Mouse (Mus musculus) limb, embryonic 11.5 days (tissue): Measurements from ENCODE around the gene Tmem182. TPM values are rescaled to one million over a fixed set of nuclear protein-coding genes. Genes with fewer than 3 reads are reported as not detected.

Experiments
- ATAC-seq: fragments of 200-750 bp; cut with Nextera tagmentation; 2 replicates; pipeline ENCODE4 v1.8.0; 2017; ENCODE audit warnings: low read depth; ENCODE audit not compliant: insufficient number of reproducible peaks, low FRiP score, low TSS enrichment
- DNase-seq: peaks from one replicate; pipeline ENCODE4 v3.0.0-alpha.2; 2015; ENCODE audit warnings: low spot score
- H3K27ac ChIP-seq: fragments of 300-500 bp; sonication (generic); replicated peaks from 2 replicates; pipeline ENCODE4 v1.5.1; 2014; ENCODE audit warnings: low read depth, mild to moderate bottlenecking, low read length
- H3K27me3 ChIP-seq: fragments of 300-500 bp; sonication (generic); 2 replicates; pipeline ENCODE4 v1.6.1; 2014; ENCODE audit warnings: mild to moderate bottlenecking, low read length, mixed read lengths; ENCODE audit not compliant: control insufficient read depth, insufficient read depth
- H3K36me3 ChIP-seq: fragments of 300-500 bp; sonication (generic); 2 replicates; pipeline ENCODE4 v1.6.1; 2014; ENCODE audit warnings: mild to moderate bottlenecking, low read length, moderate library complexity, mixed read lengths; ENCODE audit not compliant: control insufficient read depth, insufficient read depth
- H3K4me1 ChIP-seq: fragments of 300-500 bp; sonication (generic); 2 replicates; pipeline ENCODE4 v1.6.1; 2014; ENCODE audit warnings: low read length, mixed read lengths; ENCODE audit not compliant: control insufficient read depth, insufficient read depth
- H3K4me2 ChIP-seq: fragments of 300-500 bp; sonication (generic); 2 replicates; pipeline ENCODE4 v1.6.1; 2014; ENCODE audit warnings: low read depth, mild to moderate bottlenecking, moderate library complexity; ENCODE audit not compliant: severe bottlenecking
- H3K4me3 ChIP-seq: fragments of 300-500 bp; sonication (generic); 2 replicates; pipeline ENCODE4 v1.5.1; 2014; ENCODE audit warnings: low read depth, low read length
- H3K9ac ChIP-seq: fragments of 300-500 bp; sonication (generic); 2 replicates; pipeline ENCODE4 v1.6.1; 2014; ENCODE audit warnings: mild to moderate bottlenecking, low read length
- H3K9me3 ChIP-seq: fragments of 300-500 bp; sonication (generic); 2 replicates; pipeline ENCODE4 v1.6.1; 2016; ENCODE audit warnings: low read length; ENCODE audit not compliant: control insufficient read depth
- WGBS: fragments of 180-500 bp; shearing (Covaris S2); extraction: QIAGEN DNeasy Blood & Tissue Kit; methylation state at CpG from one replicate; pipeline ENCODE4 v1.1.7; 2014; 5-methylcytosine and 5-hydroxymethylcytosine counted together
- polyA plus RNA-seq: library from polyadenylated mRNA; unstranded; fragments of >200 nt; fragmentation: Nextera tagmentation; extraction: Ambion mirVana; gene quantifications from 2 replicates; pipeline ENCODE4 v1.2.1, GENCODE M21; 2014

The Tmem182 gene
- polyA plus RNA-seq: 0.11 and 0.20 TPM in 2 replicates

DNA sequence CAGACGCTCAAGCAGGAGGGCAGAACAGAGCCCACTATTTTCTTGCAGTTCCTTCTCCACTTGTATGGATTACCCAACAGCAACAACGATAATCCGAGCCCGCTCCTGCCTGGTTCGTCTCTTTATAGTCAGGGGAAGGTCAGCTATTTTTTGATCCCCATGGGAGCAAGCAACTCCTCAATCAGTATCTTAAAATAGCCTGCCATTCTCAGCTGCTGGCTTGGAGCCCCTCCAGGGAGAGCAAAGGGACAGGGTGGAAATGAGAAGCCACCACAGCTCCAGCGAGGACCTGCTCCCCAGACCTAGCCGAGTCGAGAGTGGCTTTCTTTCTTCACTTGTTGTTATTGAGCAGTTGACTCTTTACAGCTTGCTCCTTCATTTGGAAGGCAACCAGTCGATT lies at the start of gene Tmem182:
Tmem182 (plus strand) TSS at position 251 of the 400 bp plus-strand sequence.
- Histone ChIP-seq H3K9ac (no peak within 1 kb of the TSS), H3K27me3 (no peaks in the 10 kb centered on the region), H3K4me2 (no peak within 1 kb of the TSS), H3K9me3 (no peaks in the 10 kb centered on the region), H3K27ac (no peak within 1 kb of the TSS), H3K36me3 (no peaks in the 10 kb centered on the region), H3K4me3 (no peak within 1 kb of the TSS), H3K4me1 (no peaks in the 10 kb centered on the region)
- no peak for DNase-seq
- ATAC-seq: no peak
- 80% methylated on average over 9 of the region's 9 CpGs for WGBS

DNA sequence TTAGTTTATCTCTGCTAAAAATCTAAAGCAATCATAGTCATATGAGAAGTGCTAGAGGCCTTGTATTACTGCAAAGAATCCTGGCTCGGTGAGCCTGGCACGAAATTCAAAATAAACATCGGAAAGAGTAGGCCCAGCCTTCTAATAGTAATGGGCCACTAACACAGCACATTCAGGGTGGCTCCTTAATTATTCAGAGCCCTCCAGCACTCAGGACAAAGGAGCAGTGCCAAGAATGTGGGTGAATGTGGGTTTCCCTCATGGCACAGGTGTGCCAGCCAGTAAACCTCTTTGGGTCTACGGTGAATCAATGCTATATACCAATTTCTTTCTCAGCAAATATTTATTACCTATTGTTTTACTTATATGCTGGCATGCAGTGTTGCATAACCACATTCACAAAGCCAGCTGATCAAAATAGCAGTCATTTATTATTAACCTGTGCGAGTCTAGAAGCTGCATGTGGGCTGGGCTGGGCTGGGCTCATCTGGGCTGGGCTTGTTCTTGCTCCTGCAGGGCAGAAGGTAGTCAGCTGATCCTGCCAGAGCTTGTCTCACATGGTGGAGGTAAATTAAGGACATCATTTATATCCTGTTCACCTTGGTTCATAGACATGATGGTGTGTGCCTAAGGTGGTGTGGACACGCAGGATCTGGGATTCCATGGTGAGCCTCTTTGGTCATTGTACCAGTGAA lies 45.5 kb upstream of the Tmem182 start:
- Histone ChIP-seq H3K9ac (no peak overlapping the region), H3K4me1 (no peaks in the 10 kb centered on the region), H3K27ac (no peak overlapping the region), H3K4me2 (no peak overlapping the region), H3K4me3 (no peak overlapping the region), H3K9me3 (no peaks in the 10 kb centered on the region), H3K27me3 (no peaks in the 10 kb centered on the region), H3K36me3 (no peaks in the 10 kb centered on the region)
- no peak for DNase-seq
- ATAC-seq: no peak
- 91% methylated on average over 6 of the region's 6 CpGs for WGBS

DNA sequence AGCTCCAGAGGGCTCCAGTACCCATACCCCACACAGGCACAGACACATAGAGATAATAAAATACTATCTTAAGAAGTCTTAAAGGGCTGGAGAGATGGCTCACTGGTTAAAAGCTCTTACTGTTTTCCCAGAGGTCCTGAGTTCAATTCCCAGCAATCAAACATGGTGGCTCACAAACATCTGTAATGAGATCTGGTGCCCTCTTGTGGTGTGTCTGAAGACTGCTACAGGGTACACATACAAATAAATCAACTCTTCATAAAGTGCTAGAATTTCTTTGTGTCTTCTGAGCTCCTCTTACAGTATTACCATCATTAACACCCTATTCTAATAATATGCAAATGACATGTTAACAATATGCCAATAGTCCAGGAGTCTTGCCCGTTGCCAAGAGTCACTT lies 41.4 kb upstream of the Tmem182 start:
- H3K4me2 ChIP-seq: no peak overlapping the region
- no peaks in the 10 kb centered on the region for H3K36me3 ChIP-seq
- H3K27ac ChIP-seq: no peak overlapping the region
- 97% methylated on average over 1 of the region's 1 CpGs for WGBS
- H3K27me3 ChIP-seq: no peaks in the 10 kb centered on the region
- H3K4me1 ChIP-seq: no peaks in the 10 kb centered on the region
- no peak for DNase-seq
- no peak overlapping the region for H3K9ac ChIP-seq
- no peak overlapping the region for H3K4me3 ChIP-seq
- ATAC-seq: no peak
- no peaks in the 10 kb centered on the region for H3K9me3 ChIP-seq

DNA sequence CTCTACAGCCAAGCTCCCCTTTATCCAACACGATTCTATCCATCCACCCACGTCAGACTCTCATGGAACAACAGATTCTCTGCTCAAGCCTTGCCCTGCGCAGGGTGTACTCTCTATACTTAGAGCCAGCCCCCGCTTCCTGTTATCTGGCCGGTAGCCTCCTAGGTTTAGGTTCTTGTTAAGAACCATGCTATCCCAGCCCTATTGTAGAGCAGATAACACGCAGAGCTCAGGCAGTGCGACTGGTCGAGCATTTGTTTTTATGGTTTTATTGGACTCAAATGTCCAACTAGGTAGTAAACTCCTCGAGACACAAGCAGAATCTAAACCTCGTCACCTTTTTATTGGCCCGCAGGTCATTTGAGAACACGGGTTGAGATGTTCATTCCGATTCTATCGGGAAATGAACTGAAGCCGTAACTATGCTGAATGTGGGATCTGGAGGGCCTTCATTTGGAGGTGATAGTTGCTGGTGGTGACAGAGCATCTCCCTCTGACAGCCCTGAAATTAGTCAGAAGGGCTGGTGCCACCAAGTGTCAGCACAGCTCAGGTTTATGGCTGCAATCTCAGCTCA lies 40.6 kb upstream of the Tmem182 start:
- H3K9ac ChIP-seq: no peak overlapping the region
- WGBS: 48% methylated on average over 15 of the region's 15 CpGs
- no peaks in the 10 kb centered on the region for H3K27me3 ChIP-seq
- H3K4me2 ChIP-seq: no peak overlapping the region
- DNase-seq: no peak
- no peak overlapping the region for H3K4me3 ChIP-seq
- no peaks in the 10 kb centered on the region for H3K4me1 ChIP-seq
- no peak overlapping the region for H3K27ac ChIP-seq
- H3K9me3 ChIP-seq: no peaks in the 10 kb centered on the region
- no peak for ATAC-seq
- no peaks in the 10 kb centered on the region for H3K36me3 ChIP-seq

DNA sequence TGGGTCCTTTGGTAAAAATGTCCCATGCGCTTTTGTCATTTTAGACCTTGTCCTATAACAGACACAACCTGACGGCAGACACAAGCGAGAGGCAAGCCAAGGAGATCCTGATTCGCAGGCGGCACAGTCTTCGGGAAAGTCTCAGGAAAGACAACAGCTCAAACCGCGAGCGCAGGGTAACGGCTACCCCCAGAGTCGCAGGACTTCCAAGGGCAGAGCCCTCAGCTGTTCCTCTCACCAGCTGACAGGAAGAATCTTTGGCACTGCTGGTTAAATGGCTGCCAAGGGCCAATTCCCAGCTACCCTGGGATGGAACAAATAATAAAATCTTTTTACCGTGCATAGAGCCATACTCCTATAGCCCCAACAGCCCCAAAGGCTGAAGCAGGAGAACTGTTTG lies 39.9 kb upstream of the Tmem182 start:
- ATAC-seq (no peak), DNase-seq (no peak)
- H3K4me2 ChIP-seq: no peak overlapping the region
- no peak overlapping the region for H3K9ac ChIP-seq
- H3K27me3 ChIP-seq: no peaks in the 10 kb centered on the region
- H3K27ac ChIP-seq: no peak overlapping the region
- no peak overlapping the region for H3K4me3 ChIP-seq
- no peaks in the 10 kb centered on the region for H3K36me3 ChIP-seq
- 84% methylated on average over 12 of the region's 12 CpGs for WGBS
- H3K4me1 ChIP-seq: no peaks in the 10 kb centered on the region
- no peaks in the 10 kb centered on the region for H3K9me3 ChIP-seq

- ATAC-seq: no peak
- H3K36me3 ChIP-seq: no peaks in the 10 kb centered on the region
- H3K27me3 ChIP-seq: no peaks in the 10 kb centered on the region
- H3K9me3 ChIP-seq: no peaks in the 10 kb centered on the region
- H3K9ac ChIP-seq: no peak overlapping the region
- H3K4me3 ChIP-seq: no peak overlapping the region
- no peaks in the 10 kb centered on the region for H3K4me1 ChIP-seq
- DNase-seq: no peak
- H3K4me2 ChIP-seq: no peak overlapping the region
- no peak overlapping the region for H3K27ac ChIP-seq
- WGBS: 85% methylated on average over 18 of the region's 18 CpGs
Measured at GRCm38 (mm10) chr1:40767588-40767987, 37.8 kb upstream of the Tmem182 start.

DNA sequence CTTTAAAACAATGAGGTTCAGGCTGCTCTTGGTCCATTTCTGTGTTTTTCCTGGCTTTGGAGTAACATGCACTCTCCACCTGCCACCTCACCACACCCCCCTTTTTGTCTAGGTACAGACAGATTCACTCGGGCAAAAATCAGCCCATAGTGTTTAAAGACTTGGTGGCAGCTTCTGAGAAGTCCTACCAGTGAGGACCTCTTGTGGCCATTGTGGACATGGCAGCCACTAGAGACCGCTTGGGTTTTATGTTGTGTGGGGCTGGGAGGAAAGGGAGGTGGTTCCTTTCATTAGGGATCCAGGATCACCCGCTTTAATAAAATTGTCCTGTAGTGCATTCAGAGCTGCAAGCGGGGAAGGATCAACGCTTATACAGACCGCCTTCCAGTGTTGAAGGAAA lies 36.8 kb upstream of the Tmem182 start:
- H3K27ac ChIP-seq: no peak overlapping the region
- no peaks in the 10 kb centered on the region for H3K36me3 ChIP-seq
- no peak overlapping the region for H3K4me2 ChIP-seq
- no peak overlapping the region for H3K4me3 ChIP-seq
- ATAC-seq (no peak), DNase-seq (peak; percentile 65)
- WGBS: 32% methylated on average over 6 of the region's 6 CpGs
- no peaks in the 10 kb centered on the region for H3K4me1 ChIP-seq
- H3K27me3 ChIP-seq: no peaks in the 10 kb centered on the region
- H3K9me3 ChIP-seq: no peaks in the 10 kb centered on the region
- no peak overlapping the region for H3K9ac ChIP-seq

- H3K36me3 ChIP-seq: no peaks in the 10 kb centered on the region
- DNase-seq: no peak
- no peaks in the 10 kb centered on the region for H3K9me3 ChIP-seq
- WGBS: 77% methylated on average over 4 of the region's 4 CpGs
- H3K27me3 ChIP-seq: no peaks in the 10 kb centered on the region
- H3K27ac ChIP-seq: no peak overlapping the region
- no peak overlapping the region for H3K4me2 ChIP-seq
- no peak overlapping the region for H3K9ac ChIP-seq
- H3K4me3 ChIP-seq: no peak overlapping the region
- no peak for ATAC-seq
- H3K4me1 ChIP-seq: no peaks in the 10 kb centered on the region
Measured at GRCm38 (mm10) chr1:40769331-40769894, 36.0 kb upstream of the Tmem182 start.
